8 mouse cellular contexts compared by ENCODE assay signal in genomic region chr9:65890143-65890628, GRCm38 (mm10). TPM values are rescaled to one million over a fixed set of nuclear protein-coding genes. Genes with fewer than 3 reads are reported as not detected.
DNase-seq lines count a peak whose midpoint lies in the region; ATAC-seq and TF ChIP-seq lines count a peak whose summit lies in the region.

Gene Pclaf, plus strand, starts transcription at chr9:65890237.

- no peak for TF ChIP-seq POLR2A in ES-Bruce4 (IDR thresholded peaks at IDR 0.05; ENCODE audit: insufficient read depth, low read length)

- H3K4me3 ChIP-seq in ES-Bruce4 (ENCODE audit: low read depth, low read length) (peak within 1 kb of the TSS; percentile 96), macrophage (ENCODE audit: inconsistent target) (peak within 1 kb of the TSS; percentile 76)
- H3K4me3 ChIP-seq in hindbrain, embryonic 10.5 days: peak within 1 kb of the TSS; percentile 84

- H3K27ac ChIP-seq in ES-Bruce4 (ENCODE audit: insufficient read depth, low read length) (no peak within 1 kb of the TSS), macrophage (peak within 1 kb of the TSS; percentile 67)
- peak within 1 kb of the TSS; percentile 93 for H3K27ac ChIP-seq in hindbrain, embryonic 10.5 days

- H3K9ac ChIP-seq in ES-Bruce4 (ENCODE audit: low read depth, poor library complexity, severe bottlenecking): peak within 1 kb of the TSS; percentile 73

- TF ChIP-seq CTCF in ES-Bruce4 (IDR thresholded peaks at IDR 0.05; ENCODE audit: low read depth, low read length): no peak

- peaks cover 7% of the 10 kb centered on the region; the same call in 1 of the 2 replicates for H3K36me3 ChIP-seq in ES-Bruce4 (ENCODE audit: control insufficient read depth, insufficient read depth, low read length, poor library complexity, severe bottlenecking)
- peaks cover 29% of the 10 kb centered on the region for H3K36me3 ChIP-seq in hindbrain, embryonic 10.5 days
- H3K36me3 ChIP-seq in macrophage (ENCODE audit: inconsistent target): no peaks in the 10 kb centered on the region

- no peaks in the 10 kb centered on the region for H3K9me3 ChIP-seq in ES-Bruce4 (replicated peaks; ENCODE audit: control insufficient read depth, insufficient read depth, low read length, poor library complexity, severe bottlenecking)
- H3K9me3 ChIP-seq in hindbrain, embryonic 10.5 days: no peaks in the 10 kb centered on the region

- peaks cover 39% of the 10 kb centered on the region for H3K79me2 ChIP-seq in macrophage (ENCODE audit: inconsistent target)

- TF ChIP-seq EP300 in ES-Bruce4 (IDR thresholded peaks at IDR 0.05; ENCODE audit: insufficient read depth, low read depth, low read length): no peak

- WGBS in hindbrain, embryonic 10.5 days: 0% methylated on average over 21 of the region's 21 CpGs
- 1% methylated on average over 21 of the region's 21 CpGs for WGBS in macrophage (ENCODE audit: missing documents)

- DNase-seq in brain, adult 2 months (ENCODE audit: low read depth, low spot score): peak; percentile 81
- DNase-seq in hindbrain, embryonic 10.5 days (ENCODE audit: low spot score): peak; percentile 87
- DNase-seq in layer of hippocampus, postnatal 25 days (ENCODE audit: extremely low spot score in 1 of 2, low spot score in 1 of 2): peak; percentile 9 to 42
- peak; percentile 46 for DNase-seq in right cerebral cortex, adult 18-20 months
- DNase-seq in urinary bladder, adult 2 months (ENCODE audit: low spot score): peak; percentile 27

- no peaks in the 10 kb centered on the region for H3K4me1 ChIP-seq in ES-Bruce4 (ENCODE audit: control insufficient read depth, insufficient read depth, low read length)
- peaks cover 32% of the 10 kb centered on the region for H3K4me1 ChIP-seq in hindbrain, embryonic 10.5 days (replicated peaks)

- no peaks in the 10 kb centered on the region for H3K27me3 ChIP-seq in ES-Bruce4 (ENCODE audit: control insufficient read depth, insufficient read depth, low read length, poor library complexity, severe bottlenecking)
- no peaks in the 10 kb centered on the region for H3K27me3 ChIP-seq in hindbrain, embryonic 10.5 days (ENCODE audit: insufficient read depth, poor library complexity, severe bottlenecking)

- ATAC-seq in frontal cortex, adult (ENCODE audit: low TSS enrichment): peak; percentile 87

RNA-seq across cellular contexts. Expression of gene Pclaf, which starts in this region (rescaled TPM):
- polyA plus RNA-seq in ES-Bruce4 (2011; ENCODE audit: insufficient read depth, insufficient read length, low read depth, missing spikeins): 73.7 and 76.4 TPM in 2 replicates
- polyA plus RNA-seq in hindbrain, embryonic 10.5 days (2016; fragmentation: Nextera tagmentation; extraction: Ambion mirVana): 187 and 280 TPM in 2 replicates
- total RNA-seq in layer of hippocampus, postnatal 25 days (2021): 1 to 10 TPM; 1.2 to 1.4 TPM
- total RNA-seq in macrophage (2018; cell fraction: chromatin; rRNA removed): 10 to 100 TPM in 1 of 26 experiments, 1 to 10 TPM in 18, under 1 TPM in 4, not detected in 3; 0.34 to 11.1 (median 2.8) TPM
- 1 to 10 TPM; 1.8 to 6.1 (median 3.5) TPM for total RNA-seq in macrophage (2018; cell fraction: cytosol; rRNA removed)
- 10 to 100 TPM in 1 of 26 experiments, 1 to 10 TPM in 23, under 1 TPM in 2; 0.37 to 32.7 (median 1.9) TPM for total RNA-seq in macrophage (2018; cell fraction: nucleus; rRNA removed)
- 0.56 to 25.5 TPM (median 11.5 TPM) in 3 replicates for polyA plus RNA-seq in macrophage (2018)
- 1.8 and 3.1 TPM in 2 replicates for polyA plus RNA-seq in urinary bladder, adult 2 months (2012; rRNA removed)

Comparison
In these comparisons a context has a peak if more than half of its experiments do, and no peak if none do; other contexts are left out.
1. DNase-seq: peak in every context shown above with its lines; median percentile 87 in hindbrain, embryonic 10.5 days; 81 in brain, adult 2 months; 46 in right cerebral cortex, adult 18-20 months; 27 in urinary bladder, adult 2 months; 26 in layer of hippocampus, postnatal 25 days.